Mouse (Mus musculus): ENCODE measurements around the gene Rrnad1. TPM values are rescaled to one million over a fixed set of nuclear protein-coding genes. Genes with fewer than 3 reads are reported as not detected.
A peak's percentile ranks its signal among the peaks of the same experiment; 100 is the strongest.

The Rrnad1 gene
- polyA plus RNA-seq, 1 experiment from 2014 or later = 23.2 TPM

DNA sequence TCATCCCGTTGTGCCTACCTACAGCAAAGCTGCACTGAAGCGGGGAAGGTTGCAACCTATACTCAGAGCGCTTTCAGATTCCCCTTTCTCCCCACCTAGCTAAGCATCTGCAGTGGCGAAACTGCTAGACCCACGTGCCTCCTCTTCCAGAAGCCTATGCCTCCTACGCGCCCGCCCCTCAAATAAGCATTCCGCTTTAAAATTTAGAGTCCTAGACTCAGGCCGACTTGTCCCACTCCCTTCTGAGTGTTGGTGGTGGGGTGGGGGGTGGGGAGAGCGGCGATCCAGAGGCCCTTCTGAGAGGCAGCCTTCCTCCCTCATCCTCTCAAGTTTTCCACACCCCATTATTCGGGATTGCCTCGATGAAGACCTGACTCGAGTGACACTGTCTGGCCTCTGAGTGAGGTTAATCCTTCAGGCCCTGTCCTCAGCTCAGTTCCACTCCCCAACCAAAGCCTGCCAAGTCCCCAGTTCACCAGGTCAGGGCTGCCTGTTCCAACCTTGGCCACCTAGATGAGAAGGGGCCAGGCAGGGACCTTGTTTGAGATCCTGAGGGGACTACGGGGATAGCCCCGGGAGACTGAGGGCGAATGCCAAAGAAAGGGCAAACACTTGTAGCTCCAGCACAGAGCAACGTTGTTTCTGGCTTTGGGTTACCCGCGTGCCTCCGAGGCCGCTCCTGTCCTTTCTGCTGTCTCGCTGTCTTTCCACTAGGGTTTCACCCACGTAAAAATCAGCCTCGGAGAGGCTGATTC lies 16.7 kb upstream of the Rrnad1 start:
- H3K9ac ChIP-seq = peak overlapping the region; percentile 38
- 6% methylated on average over 26 of the region's 26 CpGs for WGBS
- 0 out of 2 replicates have a peak, but pooled peaks cover 4% of the 10 kb centered on the region for H3K36me3 ChIP-seq (replicated peaks)
- ATAC-seq (replicated peaks) = no peak
- H3K4me1 ChIP-seq = peaks cover 48% of the 10 kb centered on the region
- H3K4me2 ChIP-seq = peak overlapping the region; percentile 64
- no peaks in the 10 kb centered on the region for H3K9me3 ChIP-seq
- no peaks in the 10 kb centered on the region for H3K27me3 ChIP-seq (replicated peaks)
- H3K27ac ChIP-seq = no peak overlapping the region
- H3K4me3 ChIP-seq = peak overlapping the region; percentile 33

DNA sequence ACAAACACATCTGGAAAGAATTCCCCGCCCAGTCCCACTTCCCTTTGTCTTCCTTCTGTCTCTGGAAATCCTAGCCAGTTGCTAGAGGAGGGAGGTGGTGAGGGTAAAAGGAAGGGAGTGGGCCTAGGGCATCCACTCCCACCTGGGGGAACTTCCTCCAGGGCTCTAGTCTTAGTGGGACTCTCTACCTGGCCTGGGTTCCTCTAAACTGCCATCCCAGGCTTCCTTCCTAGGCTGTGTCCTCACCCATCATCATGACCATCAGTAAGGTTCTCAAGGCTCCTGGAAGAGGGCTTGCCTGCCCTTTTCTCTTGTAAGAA lies 16.0 kb upstream of the Rrnad1 start:
- Histone ChIP-seq H3K4me3 (no peak overlapping the region), H3K36me3 (replicated peaks) (peaks cover 4% of the 10 kb centered on the region; the same call in 1 of the 2 replicates), H3K9me3 (no peaks in the 10 kb centered on the region), H3K4me2 (no peak overlapping the region), H3K27me3 (replicated peaks) (no peaks in the 10 kb centered on the region), H3K9ac (no peak overlapping the region), H3K4me1 (peaks cover 41% of the 10 kb centered on the region), H3K27ac (peak overlapping the region; percentile 5; the same call in 1 of the 2 replicates)
- 19% methylated on average over 1 of the region's 1 CpGs for WGBS
- ATAC-seq (replicated peaks) = no peak

DNA sequence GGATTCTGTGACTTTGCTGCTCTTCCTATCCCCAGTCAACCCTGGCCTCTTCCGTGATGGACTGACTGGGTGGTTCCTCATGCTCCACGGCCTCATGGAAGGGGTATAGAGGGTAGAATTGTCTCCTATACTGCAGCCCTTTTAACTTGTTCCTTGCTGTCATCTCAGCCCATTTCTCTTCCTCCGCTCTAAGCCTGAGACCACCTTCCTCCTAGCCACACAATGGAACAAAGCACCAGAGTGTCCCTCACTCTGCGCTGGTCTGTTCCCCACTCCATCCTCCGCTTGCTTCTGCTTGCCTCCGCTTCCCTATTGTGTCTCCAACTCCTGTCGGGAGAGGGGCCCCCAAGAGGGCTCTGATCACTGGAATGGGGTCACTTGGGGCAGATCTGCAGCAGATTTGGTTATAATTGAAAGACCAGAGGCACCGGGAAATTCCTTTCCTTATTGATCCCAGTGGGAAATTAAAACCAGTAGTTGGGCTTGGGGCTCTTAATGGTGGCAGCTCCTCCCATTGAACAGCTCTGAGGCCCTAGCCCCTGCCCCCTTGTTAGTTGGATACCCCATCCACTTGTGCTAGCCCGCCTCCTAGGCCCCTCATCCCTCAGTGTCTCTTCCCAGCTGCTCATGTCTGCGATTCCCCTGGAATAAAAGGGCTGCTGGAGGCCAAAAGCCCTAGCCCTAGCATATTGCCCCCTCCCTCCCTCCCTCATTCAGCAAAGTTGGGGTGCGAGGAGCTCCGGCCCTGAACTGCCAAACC lies 15.4 kb upstream of the Rrnad1 start:
- no peak overlapping the region for H3K27ac ChIP-seq
- H3K9me3 ChIP-seq = no peaks in the 10 kb centered on the region
- peaks cover 41% of the 10 kb centered on the region for H3K4me1 ChIP-seq
- ATAC-seq (replicated peaks) = no peak; the same call in 1 of the 2 replicates
- no peak overlapping the region for H3K4me3 ChIP-seq
- no peaks in the 10 kb centered on the region for H3K27me3 ChIP-seq (replicated peaks)
- no peak overlapping the region for H3K9ac ChIP-seq
- H3K4me2 ChIP-seq = no peak overlapping the region
- WGBS = 14% methylated on average over 12 of the region's 12 CpGs
- peaks cover 4% of the 10 kb centered on the region; the same call in 1 of the 2 replicates for H3K36me3 ChIP-seq (replicated peaks)

DNA sequence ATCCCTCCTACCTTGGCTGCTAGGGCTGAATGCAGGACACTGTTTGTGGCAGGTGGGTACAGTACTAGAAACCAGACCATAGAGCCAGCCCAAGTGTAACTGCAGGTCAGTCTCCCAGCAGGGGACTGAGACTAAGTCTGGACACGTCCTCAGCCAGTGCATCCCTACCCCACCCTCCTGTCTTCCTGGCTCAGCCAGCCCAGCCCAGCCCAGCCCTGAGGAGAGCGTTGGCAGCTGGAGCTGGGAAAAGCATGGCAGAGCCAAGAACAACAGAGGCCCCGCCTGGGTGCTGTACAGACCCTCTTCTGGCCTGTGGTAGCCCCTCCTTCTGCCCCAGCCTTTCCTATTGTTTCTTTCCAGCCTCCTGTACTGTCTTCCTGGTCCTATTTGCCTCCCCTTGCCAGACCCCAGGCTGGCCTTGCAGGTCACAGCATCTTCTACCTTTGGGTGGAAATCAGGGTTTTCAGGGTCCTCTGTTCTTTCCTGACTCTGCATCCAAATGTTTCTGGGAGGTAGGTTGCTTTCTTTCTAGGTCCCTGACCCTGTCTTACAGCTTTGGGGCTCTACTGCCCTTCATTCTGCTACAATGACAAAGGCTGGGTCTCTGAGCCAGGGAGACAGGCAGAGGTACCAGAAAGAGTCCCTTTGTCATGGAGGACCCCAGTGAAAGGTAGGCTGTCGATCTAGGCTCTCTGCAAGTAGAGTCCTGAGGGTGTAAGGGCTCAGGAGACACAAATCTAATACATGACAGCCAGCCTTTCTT lies 14.5 kb upstream of the Rrnad1 start:
- no peaks in the 10 kb centered on the region for H3K9me3 ChIP-seq
- H3K4me2 ChIP-seq = no peak overlapping the region
- 3% methylated on average over 4 of the region's 4 CpGs for WGBS
- no peak overlapping the region for H3K4me3 ChIP-seq
- H3K27me3 ChIP-seq (replicated peaks) = no peaks in the 10 kb centered on the region
- no peak overlapping the region for H3K9ac ChIP-seq
- peaks cover 11% of the 10 kb centered on the region; the same call in 1 of the 2 replicates for H3K36me3 ChIP-seq (replicated peaks)
- ATAC-seq (replicated peaks) = no peak; the same call in 1 of the 2 replicates
- H3K4me1 ChIP-seq = peaks cover 36% of the 10 kb centered on the region
- no peak overlapping the region for H3K27ac ChIP-seq

DNA sequence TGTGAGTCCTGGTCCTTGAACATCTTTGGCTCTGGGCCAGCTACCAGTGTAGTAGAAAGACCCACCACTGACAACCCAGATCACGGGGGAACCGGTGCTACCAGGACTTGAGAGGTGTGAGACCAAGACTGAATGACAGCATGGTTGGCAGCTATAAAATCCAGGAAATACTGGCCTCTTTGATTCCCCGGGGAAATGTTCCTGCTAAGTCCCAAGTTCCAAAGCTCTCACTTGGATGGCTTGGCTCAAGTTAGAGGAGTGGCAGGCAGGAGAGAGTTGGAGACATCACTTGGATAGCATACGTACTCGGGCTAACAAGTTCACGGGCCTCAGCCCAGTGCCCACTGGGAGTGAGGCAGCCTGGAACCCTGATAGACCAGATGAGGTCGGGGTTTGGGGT lies 13.1 kb upstream of the Rrnad1 start:
- H3K9ac ChIP-seq = no peak overlapping the region
- H3K4me3 ChIP-seq = no peak overlapping the region
- H3K4me2 ChIP-seq = no peak overlapping the region
- no peaks in the 10 kb centered on the region for H3K9me3 ChIP-seq
- peaks cover 22% of the 10 kb centered on the region for H3K4me1 ChIP-seq
- no peak overlapping the region for H3K27ac ChIP-seq
- no peaks in the 10 kb centered on the region for H3K27me3 ChIP-seq (replicated peaks)
- 81% methylated on average over 7 of the region's 7 CpGs for WGBS
- peaks cover 24% of the 10 kb centered on the region for H3K36me3 ChIP-seq (replicated peaks)
- ATAC-seq (replicated peaks) = no peak

DNA sequence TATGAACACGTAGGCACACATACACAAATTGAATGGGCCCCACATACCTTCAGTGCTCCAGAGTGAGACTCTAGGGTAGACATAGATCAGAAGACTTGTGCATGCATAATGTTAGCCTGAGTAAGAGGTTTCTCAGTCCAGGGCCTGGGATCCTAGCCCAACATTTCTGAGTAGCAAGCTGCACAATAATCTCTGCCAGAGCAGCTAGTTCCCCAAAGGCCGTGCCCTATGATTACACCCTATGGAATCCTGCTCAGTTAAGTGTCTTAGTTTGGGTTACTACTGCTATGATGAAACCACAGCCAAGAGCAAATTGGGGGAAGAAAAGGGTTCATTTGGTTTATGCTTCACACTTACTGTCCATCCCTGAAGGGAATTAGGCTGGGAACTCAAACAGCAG lies 12.0 kb upstream of the Rrnad1 start:
- Histone ChIP-seq H3K9ac (no peak overlapping the region), H3K27me3 (replicated peaks) (no peaks in the 10 kb centered on the region), H3K9me3 (no peaks in the 10 kb centered on the region), H3K36me3 (replicated peaks) (peaks cover 30% of the 10 kb centered on the region), H3K4me1 (peaks cover 11% of the 10 kb centered on the region), H3K4me2 (no peak overlapping the region), H3K27ac (no peak overlapping the region), H3K4me3 (no peak overlapping the region)
- ATAC-seq (replicated peaks) = no peak
- 96% methylated on average over 2 of the region's 2 CpGs for WGBS

- Histone ChIP-seq H3K4me1 (peaks cover 11% of the 10 kb centered on the region), H3K9me3 (no peaks in the 10 kb centered on the region), H3K36me3 (replicated peaks) (peaks cover 30% of the 10 kb centered on the region), H3K9ac (no peak overlapping the region), H3K4me2 (no peak overlapping the region), H3K27ac (no peak overlapping the region), H3K27me3 (replicated peaks) (no peaks in the 10 kb centered on the region), H3K4me3 (no peak overlapping the region)
- WGBS = 55% methylated on average over 5 of the region's 5 CpGs
- ATAC-seq (replicated peaks) = no peak
Observed at GRCm38 (mm10) chr3:87940611-87941010, 10.1 kb upstream of the Rrnad1 start.

- no peaks in the 10 kb centered on the region for H3K27me3 ChIP-seq (replicated peaks)
- no peak overlapping the region for H3K27ac ChIP-seq
- 95% methylated on average over 2 of the region's 2 CpGs for WGBS
- peaks cover 29% of the 10 kb centered on the region for H3K36me3 ChIP-seq (replicated peaks)
- H3K9me3 ChIP-seq = no peaks in the 10 kb centered on the region
- H3K4me3 ChIP-seq = no peak overlapping the region
- H3K9ac ChIP-seq = no peak overlapping the region
- ATAC-seq (replicated peaks) = peak; percentile 41; the same call in 1 of the 2 replicates
- H3K4me2 ChIP-seq = no peak overlapping the region
- peaks cover 45% of the 10 kb centered on the region for H3K4me1 ChIP-seq
Observed at GRCm38 (mm10) chr3:87935776-87936175, 5.3 kb upstream of the Rrnad1 start.

GRCm38 (mm10) chr3:87935201-87935600 lies 4.7 kb upstream of the Rrnad1 start:
- Histone ChIP-seq H3K9me3 (no peaks in the 10 kb centered on the region), H3K9ac (no peak overlapping the region), H3K27me3 (replicated peaks) (no peaks in the 10 kb centered on the region), H3K36me3 (replicated peaks) (peaks cover 26% of the 10 kb centered on the region), H3K4me2 (no peak overlapping the region), H3K4me3 (no peak overlapping the region), H3K27ac (no peak overlapping the region), H3K4me1 (peaks cover 47% of the 10 kb centered on the region)
- no peak for ATAC-seq (replicated peaks)
- 83% methylated on average over 4 of the region's 4 CpGs for WGBS

GRCm38 (mm10) chr3:87934501-87934900 lies 4.0 kb upstream of the Rrnad1 start:
- no peak overlapping the region for H3K27ac ChIP-seq
- WGBS = 60% methylated on average over 4 of the region's 4 CpGs
- H3K4me2 ChIP-seq = no peak overlapping the region
- no peak overlapping the region for H3K4me3 ChIP-seq
- ATAC-seq (replicated peaks) = no peak
- H3K9me3 ChIP-seq = no peaks in the 10 kb centered on the region
- no peak overlapping the region for H3K9ac ChIP-seq
- no peaks in the 10 kb centered on the region for H3K27me3 ChIP-seq (replicated peaks)
- peaks cover 47% of the 10 kb centered on the region for H3K4me1 ChIP-seq
- peaks cover 19% of the 10 kb centered on the region for H3K36me3 ChIP-seq (replicated peaks)

DNA sequence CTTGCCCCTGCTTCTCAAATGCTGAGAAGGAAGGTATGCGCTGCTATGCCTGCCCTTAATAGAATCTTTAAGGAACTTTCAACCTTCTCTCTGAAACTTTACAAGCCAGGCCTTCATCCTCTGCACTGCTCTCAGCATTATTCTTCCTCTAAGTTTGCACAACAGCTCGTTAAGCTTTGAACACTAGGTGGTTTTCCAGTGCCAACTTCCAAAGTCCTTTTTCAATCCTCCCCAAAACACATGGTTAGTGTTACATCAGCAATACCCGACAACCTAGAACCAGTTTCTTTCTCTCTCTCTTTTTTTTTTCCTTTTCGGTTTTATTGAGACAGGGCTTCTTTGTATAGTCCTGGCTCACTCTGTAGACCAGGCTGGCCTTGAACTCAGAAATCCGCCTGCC lies 3.5 kb upstream of the Rrnad1 start:
- Histone ChIP-seq H3K36me3 (replicated peaks) (peaks cover 15% of the 10 kb centered on the region), H3K4me1 (peaks cover 51% of the 10 kb centered on the region), H3K27me3 (replicated peaks) (no peaks in the 10 kb centered on the region), H3K27ac (no peak overlapping the region), H3K9ac (no peak overlapping the region), H3K9me3 (no peaks in the 10 kb centered on the region), H3K4me3 (no peak overlapping the region), H3K4me2 (no peak overlapping the region)
- 86% methylated on average over 5 of the region's 5 CpGs for WGBS
- no peak for ATAC-seq (replicated peaks)

Measured in midbrain, embryonic 15.5 days (tissue).